Mouse (Mus musculus): ENCODE measurements at regions not wholly inside any gene's neighbourhood (a gene's known extent, or its start where the extent isn't known, plus 50 kb on each side); places are given as distances from the start of the nearest gene placed in this dataset.

DNA sequence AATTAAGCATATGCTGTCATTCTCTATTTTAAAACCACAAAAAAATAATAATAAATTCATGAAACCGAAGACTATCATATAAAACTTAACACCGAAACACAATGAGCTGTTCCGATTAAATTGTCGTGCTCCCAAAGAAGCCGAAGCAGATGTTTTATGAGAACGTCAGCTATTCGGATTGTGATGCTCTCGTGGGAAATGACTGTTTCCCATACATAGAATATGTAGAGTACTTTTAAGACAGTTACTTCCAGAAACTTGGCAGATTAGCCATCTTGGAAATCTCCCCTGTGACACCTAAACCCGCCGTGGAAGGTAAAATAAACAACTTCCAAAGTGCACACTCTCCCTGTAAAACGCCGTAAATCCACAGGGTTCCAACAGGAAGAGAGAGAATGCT is 162.4 kb upstream of the Fbxl17 start:
- no peak for TF ChIP-seq CTCF (IDR thresholded peaks at IDR 0.05; ENCODE audit: low read depth, low read length)
- no peak for TF ChIP-seq POLR2A (IDR thresholded peaks at IDR 0.05; ENCODE audit: insufficient read depth, low read length)
- no peak for TF ChIP-seq EP300 (IDR thresholded peaks at IDR 0.05; ENCODE audit: insufficient read depth, low read depth, low read length)

Data from ES-Bruce4 (cell line).